Mouse (Mus musculus) testis, adult 2 months (tissue): ENCODE measurements around the gene Dlg2.

Experiments used
- CTCF ChIP-seq: fragments of 200-500 bp; IDR thresholded peaks from 2 replicates; pipeline ENCODE4 v1.5.1; 2012; ENCODE audit warnings: low read depth, mild to moderate bottlenecking, inconsistent platforms, low read length, moderate library complexity; ENCODE audit not compliant: control insufficient read depth, insufficient read depth, insufficient replicate concordance
- POLR2A ChIP-seq: fragments of 200-500 bp; IDR thresholded peaks from 2 replicates; pipeline ENCODE4 v1.6.1; 2012; ENCODE audit warnings: low read depth, mild to moderate bottlenecking, inconsistent platforms, low read length, moderate library complexity; ENCODE audit not compliant: control insufficient read depth

DNA sequence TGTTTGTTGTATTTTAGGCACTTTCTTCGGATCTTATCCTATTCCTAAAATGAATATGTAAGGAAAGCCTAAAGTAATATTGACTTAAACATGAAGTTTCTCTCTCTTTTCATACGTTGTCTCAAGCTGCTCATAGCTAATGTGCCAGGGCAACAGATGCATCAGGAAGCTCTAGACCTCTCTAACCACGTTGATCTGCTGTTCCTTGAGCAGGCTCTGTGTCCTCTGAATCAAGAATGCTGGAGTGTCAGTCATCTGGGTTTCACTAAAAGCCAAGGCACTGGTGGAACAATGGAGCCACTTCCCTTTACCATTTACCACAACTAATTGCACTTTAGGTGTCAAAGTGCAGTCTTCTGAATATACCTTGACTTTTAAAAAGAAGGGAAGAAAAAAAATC, 1880.1 kb downstream of the Dlg2 start:
- TF ChIP-seq POLR2A (no peak), CTCF (no peak)
